Mouse (Mus musculus): ENCODE measurements around the gene Senp2.

The Senp2 gene

DNA sequence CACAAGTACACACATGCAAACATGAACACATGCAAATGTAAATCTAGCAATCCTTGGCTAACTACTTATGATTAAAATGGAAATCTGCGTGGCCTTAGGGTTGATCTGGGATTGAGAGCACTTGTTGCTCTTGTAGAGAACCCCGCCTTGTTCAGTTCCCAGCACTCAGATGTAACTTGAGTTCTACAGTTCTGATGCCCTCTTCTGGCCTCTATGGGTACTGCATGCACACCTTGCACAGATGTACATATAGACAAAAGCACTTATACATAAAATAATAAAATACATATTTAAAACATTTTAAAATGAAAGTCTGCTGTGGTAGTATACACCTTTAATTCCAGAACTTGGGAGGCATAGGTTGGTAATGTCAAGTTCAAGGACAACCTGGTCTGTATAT lies 12.8 kb downstream of the Senp2 start:
- peak; percentile 33 for DNase-seq (ENCODE audit: low spot score)

- DNase-seq (ENCODE audit: low spot score): no peak
Measured at GRCm38 (mm10) chr16:22027474-22027873, 18.2 kb downstream of the Senp2 start.

GRCm38 (mm10) chr16:22038554-22038953 lies 29.3 kb downstream of the Senp2 start:
- DNase-seq (ENCODE audit: low spot score): no peak

- DNase-seq (ENCODE audit: low spot score): no peak
Measured at GRCm38 (mm10) chr16:22039978-22040377, 30.7 kb downstream of the Senp2 start.

- DNase-seq (ENCODE audit: low spot score): no peak
Measured at GRCm38 (mm10) chr16:22043830-22044229, 34.5 kb downstream of the Senp2 start.

GRCm38 (mm10) chr16:22045930-22046329 lies 36.6 kb downstream of the Senp2 start:
- DNase-seq (ENCODE audit: low spot score): no peak

- no peak for DNase-seq (ENCODE audit: low spot score)
Measured at GRCm38 (mm10) chr16:22046739-22047366, 37.6 kb downstream of the Senp2 start.

DNA sequence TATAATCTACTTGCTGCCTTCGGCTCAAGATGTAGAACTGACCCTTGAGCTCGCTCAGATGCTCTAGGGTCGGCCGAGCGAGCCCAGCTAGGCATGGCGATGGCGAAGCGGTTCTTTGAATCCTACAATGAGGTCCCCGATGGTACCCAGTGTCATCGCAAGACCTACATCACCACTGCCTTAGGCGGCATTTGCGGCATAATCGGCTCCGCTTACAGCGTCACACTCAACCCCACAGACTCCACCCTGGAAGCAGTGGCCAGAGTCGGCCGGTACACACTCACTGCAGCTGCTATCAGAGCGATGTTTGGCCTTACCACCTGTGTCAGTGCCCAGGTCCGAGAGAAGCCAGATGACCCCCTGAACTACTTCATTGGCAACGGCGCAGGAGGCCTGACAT lies 44.1 kb downstream of the Senp2 start:
- DNase-seq (ENCODE audit: low spot score): no peak

DNA sequence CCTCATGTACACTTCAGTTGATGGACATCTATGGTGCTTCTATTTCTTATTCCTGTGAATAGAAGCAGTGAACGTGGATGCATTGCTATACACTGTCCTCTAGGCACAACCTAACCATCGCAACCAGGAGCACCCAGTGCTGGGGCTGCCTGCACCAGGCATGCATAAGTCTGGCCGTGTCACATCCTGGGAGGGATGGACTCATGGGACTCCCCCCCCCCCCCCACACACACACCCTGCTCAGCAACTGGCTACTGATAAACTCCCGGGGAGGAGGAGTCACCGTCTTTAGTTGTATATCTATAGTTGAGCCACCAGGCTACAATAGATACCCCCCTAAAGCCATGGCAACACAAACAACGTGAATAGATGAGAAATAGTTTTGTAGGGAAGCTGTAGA lies 48.2 kb downstream of the Senp2 start:
- no peak for DNase-seq (ENCODE audit: low spot score)

GRCm38 (mm10) chr16:22058871-22059270 lies 49.6 kb downstream of the Senp2 start:
- no peak for DNase-seq (ENCODE audit: low spot score)

GRCm38 (mm10) chr16:22060416-22060815 lies 51.1 kb downstream of the Senp2 start:
- no peak for DNase-seq (ENCODE audit: low spot score)

- DNase-seq (ENCODE audit: low spot score): no peak
Measured at GRCm38 (mm10) chr16:22061555-22062160, 52.4 kb downstream of the Senp2 start.

DNA sequence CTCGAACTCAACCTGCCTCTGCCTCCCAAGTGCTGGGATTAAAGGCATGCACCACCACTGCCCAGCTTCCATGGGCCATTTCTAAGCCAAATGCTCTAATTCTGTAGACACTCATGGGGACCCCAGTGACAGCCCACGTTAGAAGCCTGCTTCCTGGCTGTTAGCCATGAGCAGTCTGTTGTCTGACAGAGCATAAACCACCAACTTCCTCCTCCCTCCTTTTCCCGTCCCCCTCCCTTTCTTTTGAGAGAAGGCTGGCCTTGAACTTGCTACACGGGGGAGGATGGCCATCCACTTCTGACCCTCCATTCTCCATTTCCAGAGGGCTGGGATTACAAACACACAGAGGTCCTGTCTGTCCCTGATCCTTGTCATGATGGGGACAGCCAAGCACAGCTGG lies 53.0 kb downstream of the Senp2 start:
- DNase-seq (ENCODE audit: low spot score): no peak

DNA sequence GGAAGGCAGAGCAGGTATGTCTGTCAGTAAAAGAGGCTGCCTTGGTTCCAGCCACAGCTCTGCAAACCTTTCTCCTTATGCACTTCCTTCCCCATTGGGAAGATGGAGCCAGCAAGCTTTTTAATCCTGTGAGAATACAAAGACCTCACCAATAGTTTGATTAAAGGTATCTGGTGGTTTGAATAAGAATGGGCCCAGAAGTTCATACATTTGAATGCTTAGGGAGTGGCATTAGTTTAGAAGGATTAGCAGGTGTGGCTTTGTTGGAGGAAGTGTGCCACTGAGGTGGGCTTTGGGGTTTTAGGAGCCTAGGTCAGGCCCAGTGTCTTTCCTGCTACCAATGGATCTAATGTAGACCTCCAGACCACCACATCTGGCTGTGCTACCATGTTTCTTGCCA lies 56.3 kb downstream of the Senp2 start:
- DNase-seq (ENCODE audit: low spot score): no peak

- DNase-seq (ENCODE audit: low spot score): no peak
Measured at GRCm38 (mm10) chr16:22067406-22067805, 58.1 kb downstream of the Senp2 start.

DNA sequence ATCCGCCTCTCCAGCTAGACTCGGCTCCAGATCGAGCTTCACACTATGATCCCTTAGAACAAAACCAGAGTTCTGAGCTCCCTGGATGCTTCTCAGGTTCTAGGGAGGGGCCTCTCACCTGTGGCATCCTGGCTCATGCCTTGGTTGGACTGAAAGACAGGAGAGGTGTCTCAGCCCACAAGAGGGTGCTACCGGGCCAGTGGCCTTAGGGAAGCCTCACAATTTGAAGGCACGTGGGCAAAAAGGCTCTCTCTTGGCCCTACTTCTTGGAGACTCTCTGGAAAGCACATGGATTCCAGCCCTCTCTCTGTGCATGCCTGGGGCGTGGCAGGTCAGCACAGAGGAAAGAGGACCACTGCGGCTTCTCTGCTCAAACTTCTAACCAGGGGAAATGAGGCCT lies 62.1 kb downstream of the Senp2 start:
- no peak for DNase-seq (ENCODE audit: low spot score)

DNA sequence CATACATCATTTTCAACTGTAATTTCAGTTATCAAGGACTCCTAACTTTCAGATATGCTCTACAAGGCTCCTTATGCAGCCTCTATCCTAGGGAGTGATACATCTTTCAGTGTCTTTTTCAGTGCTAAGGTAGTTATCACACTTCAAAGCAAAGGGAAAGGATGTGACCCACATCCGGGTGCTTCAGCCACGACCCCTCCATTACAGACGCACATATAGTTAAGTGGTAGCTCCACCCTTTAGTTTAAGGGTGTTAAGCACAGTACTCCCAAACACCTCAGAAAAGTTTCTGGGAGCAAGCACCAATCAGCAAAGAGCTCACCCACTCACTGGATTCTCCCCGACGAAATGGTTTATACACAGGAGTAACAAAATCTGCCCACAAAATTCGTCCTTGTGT lies 65.8 kb downstream of the Senp2 start:
- DNase-seq (ENCODE audit: low spot score): no peak

DNA sequence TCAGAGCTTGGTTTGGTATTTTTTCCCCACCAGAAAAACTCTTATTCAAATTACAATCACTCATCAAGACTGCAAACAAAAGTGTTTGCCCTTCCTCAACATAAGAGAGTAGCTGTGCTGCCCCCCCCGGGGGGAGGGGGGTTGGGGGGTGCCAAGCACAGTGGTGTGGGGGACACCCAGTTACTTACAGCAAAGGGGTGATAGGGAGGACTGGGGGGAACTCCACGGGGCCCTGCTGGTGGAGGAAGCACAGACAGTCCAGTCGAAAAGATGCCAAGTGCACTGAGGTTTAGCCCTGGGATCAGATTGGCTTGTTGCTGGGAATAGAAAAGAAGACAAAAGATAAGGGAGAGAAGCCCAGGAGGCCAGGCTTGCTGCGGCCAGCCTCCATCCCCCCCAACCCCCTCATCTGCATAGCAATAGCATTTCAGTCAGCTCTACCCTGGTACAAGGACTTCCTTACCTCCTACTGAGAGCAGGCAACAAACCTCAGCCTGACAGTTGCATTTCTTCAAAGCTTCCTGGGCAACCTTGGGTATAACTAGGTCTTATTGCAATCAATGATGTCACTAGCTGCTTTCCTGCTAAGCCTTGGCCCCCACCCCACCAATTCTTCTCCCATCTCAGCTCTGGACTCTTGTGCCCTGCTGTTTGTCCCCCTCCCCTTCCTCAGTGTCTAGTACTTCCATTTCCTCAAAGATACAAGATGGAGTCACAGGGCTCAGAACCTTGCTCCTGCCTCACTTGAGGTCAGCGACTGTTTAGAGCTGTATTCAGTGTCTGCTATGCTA lies 66.7 kb downstream of the Senp2 start:
- DNase-seq (ENCODE audit: low spot score): no peak

DNA sequence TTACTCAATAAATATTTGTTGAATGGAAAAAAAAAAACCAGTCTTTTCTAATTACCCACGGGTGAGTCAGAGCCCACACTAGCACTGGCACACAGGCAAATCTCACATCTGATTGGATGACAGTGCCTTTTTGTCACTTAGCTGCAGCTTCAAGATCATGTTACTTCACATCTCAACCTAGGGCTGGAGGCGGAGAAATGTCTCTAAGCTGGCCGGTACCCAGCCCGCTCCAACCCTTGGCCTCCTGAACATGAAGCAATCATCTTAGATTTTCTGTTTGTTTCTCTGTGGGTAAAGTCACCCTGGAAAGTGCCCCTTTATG lies 67.3 kb downstream of the Senp2 start:
- no peak for DNase-seq (ENCODE audit: low spot score)

DNA sequence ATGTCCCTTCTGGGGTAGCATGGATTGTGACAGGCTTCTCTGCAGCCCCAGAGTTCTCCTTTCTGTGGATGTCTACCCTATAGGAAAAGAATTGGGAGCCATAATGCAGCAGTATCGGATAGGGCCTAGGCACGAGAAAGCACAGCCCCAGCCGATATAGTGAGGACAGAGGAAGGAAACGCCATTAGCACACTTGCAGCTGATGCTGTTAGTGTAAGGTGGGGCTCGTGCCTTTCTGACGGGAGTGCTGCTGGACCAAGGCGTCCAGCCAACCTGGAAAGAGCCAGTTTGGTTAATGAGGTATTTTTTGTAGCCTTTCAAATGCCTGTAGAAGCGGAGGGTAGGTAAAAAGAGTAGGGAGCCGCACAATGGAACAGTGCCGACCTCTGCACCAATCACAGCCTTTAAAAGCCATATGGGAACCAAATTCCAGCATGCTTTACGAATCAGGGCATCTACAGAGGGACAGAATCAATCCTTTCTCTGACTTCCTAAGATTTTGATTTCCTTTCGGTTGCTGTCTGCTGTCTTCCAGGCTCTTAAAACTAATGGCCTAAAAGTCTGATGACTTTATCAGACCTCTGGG lies 70.9 kb downstream of the Senp2 start:
- DNase-seq (ENCODE audit: low spot score): no peak

GRCm38 (mm10) chr16:22085411-22085810 lies 76.1 kb downstream of the Senp2 start:
- no peak for DNase-seq (ENCODE audit: low spot score)

- DNase-seq (ENCODE audit: low spot score): no peak
Measured at GRCm38 (mm10) chr16:22091255-22091783, 82.0 kb downstream of the Senp2 start.

DNA sequence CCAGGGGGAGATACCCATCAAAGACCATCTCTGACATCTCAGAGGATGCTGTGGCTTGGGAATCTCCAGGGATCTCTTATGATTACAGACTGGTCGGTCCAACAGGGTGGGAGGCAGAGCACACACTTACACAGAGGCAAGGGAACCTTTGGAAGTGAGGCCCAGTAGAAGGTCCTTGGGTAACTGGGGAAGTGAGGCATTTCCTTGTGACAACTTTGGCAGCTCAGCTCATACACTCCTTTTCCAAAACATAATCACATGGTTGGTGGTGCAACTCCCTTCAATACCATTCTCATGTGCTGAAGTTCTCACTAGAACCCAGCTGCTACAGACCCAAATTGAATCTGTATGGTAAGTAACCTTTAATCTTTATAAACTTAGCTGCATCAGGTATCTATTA lies 86.5 kb downstream of the Senp2 start:
- DNase-seq (ENCODE audit: low spot score): no peak
